Mouse (Mus musculus): Measurements from ENCODE around the gene Olfr414. TPM values are rescaled to one million over a fixed set of nuclear protein-coding genes. Genes with fewer than 3 reads are reported as not detected.

Olfr414 gene
- polyA plus RNA-seq, 1 experiment: not detected

DNA sequence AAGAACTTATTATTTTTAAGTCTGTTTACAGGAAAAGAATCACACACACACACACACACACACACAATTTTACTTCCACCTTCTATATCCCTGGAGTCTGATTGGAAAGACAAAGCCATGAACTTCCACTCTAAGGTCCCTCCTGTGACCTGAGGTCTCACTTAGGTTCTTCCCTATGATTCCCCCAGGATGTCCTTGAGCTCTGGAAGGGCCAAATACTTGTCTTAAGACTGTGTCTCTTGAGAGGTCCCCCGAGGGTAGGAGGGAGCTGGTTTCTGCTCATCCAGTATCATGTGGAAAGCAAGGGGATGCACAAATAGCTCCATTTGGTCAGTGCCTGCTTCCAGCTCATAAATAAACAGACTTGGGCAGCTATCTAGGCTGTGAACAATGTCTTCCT, 17.9 kb downstream of the Olfr414 start, which contains the start of gene Olfr220:
Olfr220 (plus strand) TSS at position 301 of the 400 bp plus-strand sequence.
- no peaks in the 10 kb centered on the region for H3K4me1 ChIP-seq (ENCODE audit: control insufficient read depth, insufficient read depth, low read length)
- no peaks in the 10 kb centered on the region for H3K27me3 ChIP-seq (ENCODE audit: control insufficient read depth, insufficient read depth, low read length)
- TF ChIP-seq CTCF (IDR thresholded peaks at IDR 0.05; ENCODE audit: control insufficient read depth, insufficient read depth, insufficient replicate concordance, low read depth, low read length): no peak
- no peak for TF ChIP-seq POLR2A (IDR thresholded peaks at IDR 0.05; ENCODE audit: control insufficient read depth, low read depth, low read length)
- no peaks in the 10 kb centered on the region for H3K36me3 ChIP-seq (ENCODE audit: control insufficient read depth, insufficient read depth, low read length)
- H3K4me3 ChIP-seq (ENCODE audit: control insufficient read depth, low read depth, low read length): no peak within 1 kb of the TSS
- H3K27ac ChIP-seq (ENCODE audit: control insufficient read depth, insufficient read depth, low read depth, low read length): no peak within 1 kb of the TSS

DNA sequence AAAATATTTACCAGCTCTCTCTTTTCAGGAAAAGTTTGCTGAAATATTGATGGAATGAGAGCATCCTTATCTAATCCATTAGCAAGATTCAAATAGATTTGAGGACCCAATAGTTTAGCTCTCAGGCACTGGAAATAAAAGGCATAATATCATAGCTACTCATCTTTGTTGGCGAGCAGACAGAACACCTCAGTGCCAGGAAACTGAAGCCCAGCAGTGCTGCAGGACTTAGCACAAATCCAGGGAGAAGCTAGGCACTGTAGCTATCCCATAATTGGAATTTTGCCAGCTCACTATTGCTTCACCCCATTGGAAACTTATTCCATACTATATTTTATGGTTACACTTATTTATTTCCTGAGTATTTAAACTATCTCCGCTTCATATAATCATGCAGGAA, 31.2 kb downstream of the Olfr414 start:
- Histone ChIP-seq H3K4me1 (ENCODE audit: control insufficient read depth, insufficient read depth, low read length) (no peaks in the 10 kb centered on the region), H3K4me3 (ENCODE audit: control insufficient read depth, low read depth, low read length) (no peak overlapping the region), H3K27me3 (ENCODE audit: control insufficient read depth, insufficient read depth, low read length) (no peaks in the 10 kb centered on the region), H3K36me3 (ENCODE audit: control insufficient read depth, insufficient read depth, low read length) (no peaks in the 10 kb centered on the region), H3K27ac (ENCODE audit: control insufficient read depth, insufficient read depth, low read depth, low read length) (no peak overlapping the region)
- no peak for TF ChIP-seq POLR2A (IDR thresholded peaks at IDR 0.05; ENCODE audit: control insufficient read depth, low read depth, low read length)
- no peak for TF ChIP-seq CTCF (IDR thresholded peaks at IDR 0.05; ENCODE audit: control insufficient read depth, insufficient read depth, insufficient replicate concordance, low read depth, low read length)

DNA sequence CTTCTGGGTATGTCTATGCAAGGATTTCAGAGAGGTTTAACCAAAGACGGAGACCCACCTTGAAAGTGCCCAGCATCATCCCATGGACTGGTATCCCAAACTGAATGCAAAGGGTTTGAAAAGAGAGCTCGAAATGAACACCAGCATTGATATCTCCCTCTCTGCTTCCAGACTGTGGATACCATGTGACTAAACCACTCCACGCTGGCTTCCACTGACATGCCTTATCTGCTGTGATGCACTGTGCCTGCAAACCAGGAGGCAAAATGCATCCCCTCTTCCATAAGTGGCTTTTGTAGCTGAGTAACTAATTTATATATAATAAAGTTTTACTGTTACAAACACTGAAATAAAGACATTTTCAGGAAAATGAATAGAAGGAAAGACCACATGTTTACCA, 41.5 kb downstream of the Olfr414 start:
- Histone ChIP-seq H3K36me3 (ENCODE audit: control insufficient read depth, insufficient read depth, low read length) (no peaks in the 10 kb centered on the region), H3K27ac (ENCODE audit: control insufficient read depth, insufficient read depth, low read depth, low read length) (no peak overlapping the region), H3K4me3 (ENCODE audit: control insufficient read depth, low read depth, low read length) (no peak overlapping the region), H3K4me1 (ENCODE audit: control insufficient read depth, insufficient read depth, low read length) (no peaks in the 10 kb centered on the region), H3K27me3 (ENCODE audit: control insufficient read depth, insufficient read depth, low read length) (no peaks in the 10 kb centered on the region)
- TF ChIP-seq POLR2A (IDR thresholded peaks at IDR 0.05; ENCODE audit: control insufficient read depth, low read depth, low read length) (no peak), CTCF (IDR thresholded peaks at IDR 0.05; ENCODE audit: control insufficient read depth, insufficient read depth, insufficient replicate concordance, low read depth, low read length) (no peak)

DNA sequence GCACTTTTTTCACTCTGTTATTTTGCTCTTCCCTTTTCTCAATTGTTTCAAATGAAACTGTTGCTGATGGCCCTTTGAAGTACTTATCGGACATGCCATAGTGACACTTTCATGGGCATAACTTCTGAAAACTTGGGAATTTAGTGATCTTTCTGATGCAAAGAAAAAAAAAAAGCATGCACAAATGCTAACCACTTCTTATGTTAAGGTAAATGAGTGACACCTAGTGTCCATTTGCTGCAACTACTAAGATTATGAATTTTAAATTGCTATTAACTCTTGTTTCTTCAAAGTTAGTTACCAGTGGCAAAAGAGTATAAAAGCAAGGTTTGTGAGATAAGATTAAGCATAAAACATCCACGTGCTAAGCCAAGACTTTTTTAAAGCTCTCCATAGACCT, 42.4 kb downstream of the Olfr414 start:
- Histone ChIP-seq H3K27me3 (ENCODE audit: control insufficient read depth, insufficient read depth, low read length) (no peaks in the 10 kb centered on the region), H3K4me3 (ENCODE audit: control insufficient read depth, low read depth, low read length) (no peak overlapping the region), H3K4me1 (ENCODE audit: control insufficient read depth, insufficient read depth, low read length) (no peaks in the 10 kb centered on the region), H3K27ac (ENCODE audit: control insufficient read depth, insufficient read depth, low read depth, low read length) (no peak overlapping the region), H3K36me3 (ENCODE audit: control insufficient read depth, insufficient read depth, low read length) (no peaks in the 10 kb centered on the region)
- TF ChIP-seq CTCF (IDR thresholded peaks at IDR 0.05; ENCODE audit: control insufficient read depth, insufficient read depth, insufficient replicate concordance, low read depth, low read length) (no peak), POLR2A (IDR thresholded peaks at IDR 0.05; ENCODE audit: control insufficient read depth, low read depth, low read length) (no peak)

DNA sequence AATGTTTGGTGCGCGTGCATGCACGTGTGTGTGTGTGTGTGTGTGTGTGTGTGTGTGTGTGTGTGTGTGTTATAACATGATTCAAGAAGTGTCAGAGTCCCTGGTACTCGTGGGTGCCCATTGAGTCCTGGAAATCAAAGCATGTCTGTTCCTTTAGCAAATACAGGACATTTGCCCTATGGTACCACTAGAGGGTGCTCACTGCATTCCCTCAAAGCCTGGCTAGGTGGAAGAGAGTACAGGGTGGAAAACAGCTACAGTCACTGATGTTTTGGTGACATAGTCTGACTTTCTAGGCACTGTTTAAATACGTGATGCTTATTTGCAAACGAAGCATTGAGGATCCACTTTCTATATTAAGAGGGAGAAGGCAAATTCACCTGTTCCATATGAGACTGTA, 45.9 kb downstream of the Olfr414 start:
- no peaks in the 10 kb centered on the region for H3K4me1 ChIP-seq (ENCODE audit: control insufficient read depth, insufficient read depth, low read length)
- no peak overlapping the region for H3K4me3 ChIP-seq (ENCODE audit: control insufficient read depth, low read depth, low read length)
- no peak overlapping the region for H3K27ac ChIP-seq (ENCODE audit: control insufficient read depth, insufficient read depth, low read depth, low read length)
- H3K36me3 ChIP-seq (ENCODE audit: control insufficient read depth, insufficient read depth, low read length): no peaks in the 10 kb centered on the region
- H3K27me3 ChIP-seq (ENCODE audit: control insufficient read depth, insufficient read depth, low read length): no peaks in the 10 kb centered on the region
- no peak for TF ChIP-seq CTCF (IDR thresholded peaks at IDR 0.05; ENCODE audit: control insufficient read depth, insufficient read depth, insufficient replicate concordance, low read depth, low read length)
- TF ChIP-seq POLR2A (IDR thresholded peaks at IDR 0.05; ENCODE audit: control insufficient read depth, low read depth, low read length): no peak

DNA sequence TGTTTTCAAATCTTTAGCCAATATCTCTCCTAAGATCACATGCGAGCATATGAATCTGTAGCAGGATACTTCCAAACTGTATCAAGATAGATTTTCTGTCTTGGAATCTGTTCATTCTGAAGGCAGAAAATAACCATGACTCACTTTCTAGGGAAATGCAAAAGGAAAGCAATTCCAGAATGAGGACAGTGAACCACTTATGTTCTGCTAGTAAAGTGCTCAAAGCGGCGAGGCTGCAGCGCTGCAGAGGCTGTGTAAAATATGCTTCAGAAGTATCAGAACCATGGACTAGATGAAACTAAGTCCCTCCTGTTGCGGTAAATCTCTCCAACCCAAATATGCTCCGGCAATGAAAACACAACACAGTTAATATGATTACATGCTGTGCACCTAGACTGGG, 58.7 kb downstream of the Olfr414 start:
- Histone ChIP-seq H3K27ac (ENCODE audit: control insufficient read depth, insufficient read depth, low read depth, low read length) (no peak overlapping the region), H3K4me1 (ENCODE audit: control insufficient read depth, insufficient read depth, low read length) (no peaks in the 10 kb centered on the region), H3K4me3 (ENCODE audit: control insufficient read depth, low read depth, low read length) (no peak overlapping the region), H3K27me3 (ENCODE audit: control insufficient read depth, insufficient read depth, low read length) (no peaks in the 10 kb centered on the region), H3K36me3 (ENCODE audit: control insufficient read depth, insufficient read depth, low read length) (no peaks in the 10 kb centered on the region)
- TF ChIP-seq CTCF (IDR thresholded peaks at IDR 0.05; ENCODE audit: control insufficient read depth, insufficient read depth, insufficient replicate concordance, low read depth, low read length) (no peak), POLR2A (IDR thresholded peaks at IDR 0.05; ENCODE audit: control insufficient read depth, low read depth, low read length) (no peak)

Other genes with a start within 250 kb of the Olfr414 start
- gene Olfr419, start 172.0 kb upstream of the Olfr414 start, polyA plus RNA-seq (2012; rRNA removed): not detected in 2 replicates
- not detected in 2 replicates for gene Mptx1, start 93.5 kb upstream of the Olfr414 start, polyA plus RNA-seq (2012; rRNA removed)
- not detected in 2 replicates for gene Olfr417, start 58.9 kb upstream of the Olfr414 start, polyA plus RNA-seq (2012; rRNA removed)
- gene Olfr248, start 33.0 kb upstream of the Olfr414 start, polyA plus RNA-seq (2012; rRNA removed): not detected in 2 replicates
- not detected in 2 replicates for gene Olfr220, start 18.0 kb downstream of the Olfr414 start, polyA plus RNA-seq (2012; rRNA removed)
- gene Fmn2, start 77.8 kb downstream of the Olfr414 start, polyA plus RNA-seq (2012; rRNA removed): 3.0 and 5.5 TPM in 2 replicates